Mouse (Mus musculus): ENCODE measurements around the gene Cx3cl1. TPM values are rescaled to one million over a fixed set of nuclear protein-coding genes. Genes with fewer than 3 reads are reported as not detected.

Gene Cx3cl1
- 1 to 10 TPM; 2.2 to 4.0 TPM for total RNA-seq (2021)

DNA sequence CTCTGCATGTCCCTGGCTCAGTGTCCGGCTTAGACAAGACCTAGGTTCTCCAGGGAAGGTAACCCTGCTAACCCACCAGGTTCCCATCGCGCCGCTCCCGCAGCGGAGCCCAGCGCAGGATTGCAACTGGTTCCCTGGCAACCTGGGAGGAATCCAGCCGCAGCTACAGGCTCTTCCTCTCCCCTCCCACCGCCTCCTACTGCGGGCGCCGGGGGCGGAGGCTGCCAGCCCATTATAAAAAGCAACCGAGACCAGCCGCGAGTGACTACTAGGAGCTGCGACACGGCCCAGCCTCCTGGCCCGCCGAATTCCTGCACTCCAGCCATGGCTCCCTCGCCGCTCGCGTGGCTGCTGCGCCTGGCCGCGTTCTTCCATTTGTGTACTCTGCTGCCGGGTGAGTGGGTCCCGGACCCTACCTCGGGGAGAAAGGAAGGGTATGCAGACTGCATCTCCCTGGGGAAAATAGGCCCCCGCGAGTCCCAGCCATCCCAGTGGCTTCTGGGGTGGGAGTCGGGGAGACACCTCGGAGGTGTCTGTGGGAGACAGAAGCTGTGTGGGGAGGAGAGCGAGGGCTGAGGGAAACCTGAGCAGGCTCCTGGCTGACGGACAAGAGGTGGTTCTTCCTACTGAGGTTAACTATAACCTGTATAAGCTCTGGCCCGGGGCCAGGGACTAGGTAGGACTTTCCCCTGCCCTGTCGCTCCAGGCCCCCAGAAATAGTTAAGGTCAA is at the start of gene Cx3cl1:
TSS of gene Cx3cl1 (plus strand) at position 69 of the 730 bp plus-strand sequence.
- intact Hi-C loops (cut with DNase I) = loop anchor here (5.0 kb wide), 1 partner anchor 60 kb away; no protein-coding TSS in a partner anchor

DNA sequence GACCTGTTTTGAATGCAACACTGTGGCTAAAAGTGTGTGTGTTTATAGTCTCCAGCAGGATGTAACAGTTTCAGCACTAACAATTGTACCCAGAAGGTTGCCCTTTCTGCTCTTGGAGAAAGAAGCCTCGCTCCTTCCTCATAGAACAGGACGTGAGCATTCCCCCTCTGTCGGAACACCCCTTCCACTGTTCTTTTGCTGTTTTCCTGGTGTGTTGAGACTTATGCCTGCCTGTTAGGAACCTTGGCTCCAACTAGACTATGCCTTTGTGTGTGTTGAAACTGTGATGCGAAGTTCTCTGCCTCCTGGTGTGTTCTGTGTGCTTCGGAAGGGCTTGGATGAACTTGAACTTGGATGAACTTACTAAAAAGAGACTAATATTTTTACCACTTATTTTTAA is 45.8 kb upstream of the Cx3cl1 start:
- intact Hi-C loops (cut with DNase I) = no loop called here
- DNase-seq (ENCODE audit: low spot score) = no peak

More for the DNA sequence above, at the start of gene Cx3cl1:
- peak; percentile 69 for DNase-seq (ENCODE audit: low spot score)

DNA sequence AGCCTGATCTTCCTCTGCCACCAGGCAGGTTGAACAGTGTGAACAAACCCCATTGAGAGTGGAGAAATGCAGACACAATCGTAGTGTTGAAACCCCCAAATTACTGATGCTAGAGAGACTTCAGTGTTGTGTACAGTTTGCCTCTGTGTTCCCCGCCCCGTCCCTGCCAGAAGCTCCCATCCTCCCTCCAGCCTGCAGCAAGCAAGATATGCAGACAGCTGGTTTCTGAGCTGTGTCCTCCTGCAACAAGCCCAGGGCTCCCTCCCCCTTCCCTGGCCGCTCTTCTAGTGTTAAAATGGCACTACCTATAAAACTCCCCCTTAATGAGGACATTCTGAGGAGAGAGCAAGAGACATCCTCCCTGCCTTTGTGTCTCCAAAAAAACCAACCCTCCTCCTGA is 42.5 kb upstream of the Cx3cl1 start:
- intact Hi-C loops (cut with DNase I) = no loop called here
- DNase-seq (ENCODE audit: low spot score) = no peak

DNA sequence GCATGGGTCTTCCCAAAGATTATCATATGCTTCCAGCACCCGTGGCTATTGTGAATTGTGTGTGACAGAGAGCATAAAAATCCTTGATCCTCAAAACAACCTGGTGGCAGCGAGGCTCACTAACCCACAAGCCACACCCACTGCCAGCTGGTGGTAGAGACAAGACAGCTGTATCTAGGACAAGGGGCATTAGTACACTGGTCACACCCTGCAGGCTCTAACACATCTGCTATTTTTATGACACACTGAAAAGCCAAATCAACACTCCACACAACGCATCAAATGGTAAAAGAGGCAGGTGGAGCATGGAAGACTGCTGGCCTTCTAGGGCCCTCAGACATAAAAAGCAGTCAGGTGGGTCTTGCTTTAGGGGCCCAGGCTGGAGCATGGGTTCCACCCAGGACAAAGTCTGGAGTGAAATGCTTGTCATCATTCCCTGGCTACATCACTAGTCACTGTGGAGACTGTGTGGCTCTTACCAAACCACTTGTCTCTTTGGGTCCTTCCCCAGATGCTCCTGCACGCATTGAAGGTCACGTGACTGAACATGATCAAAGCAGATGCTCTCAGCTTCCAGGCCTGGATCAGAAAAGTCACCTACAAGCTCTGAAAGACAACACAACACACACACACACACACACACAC is 37.9 kb upstream of the Cx3cl1 start:
- intact Hi-C loops (cut with DNase I) = no loop called here
- DNase-seq (ENCODE audit: low spot score) = no peak

DNA sequence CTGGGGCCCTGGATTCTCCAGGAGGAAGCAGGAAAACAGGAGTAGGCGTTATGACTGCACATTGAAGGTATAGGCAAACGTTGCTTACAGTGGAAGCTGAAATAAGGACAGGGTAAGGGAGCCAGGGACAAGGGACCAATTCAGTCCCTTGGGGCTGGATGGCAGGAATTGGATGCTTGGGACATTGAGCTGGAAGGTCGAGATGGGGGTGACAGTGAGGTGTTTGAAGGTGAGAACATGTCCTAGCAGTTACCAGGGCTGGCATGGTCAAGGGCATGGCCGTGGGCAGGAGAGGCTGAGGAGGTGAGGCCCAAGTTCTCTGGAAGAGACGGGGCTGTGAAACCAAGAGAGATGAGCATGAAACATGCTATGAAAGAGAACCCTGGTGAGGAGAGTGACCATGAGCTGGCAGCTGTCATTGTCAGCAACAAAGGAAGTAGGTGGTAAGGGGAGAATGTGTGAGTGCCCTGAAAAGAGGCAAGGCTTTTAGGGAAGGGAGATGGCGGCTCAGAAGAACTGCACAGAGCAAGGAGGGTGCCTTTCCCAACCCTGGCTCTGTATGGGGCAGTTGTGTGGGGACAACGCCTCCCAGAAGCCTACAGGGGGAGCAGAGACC is 37.0 kb upstream of the Cx3cl1 start:
- DNase-seq (ENCODE audit: low spot score) = no peak
- intact Hi-C loops (cut with DNase I) = no loop called here

DNA sequence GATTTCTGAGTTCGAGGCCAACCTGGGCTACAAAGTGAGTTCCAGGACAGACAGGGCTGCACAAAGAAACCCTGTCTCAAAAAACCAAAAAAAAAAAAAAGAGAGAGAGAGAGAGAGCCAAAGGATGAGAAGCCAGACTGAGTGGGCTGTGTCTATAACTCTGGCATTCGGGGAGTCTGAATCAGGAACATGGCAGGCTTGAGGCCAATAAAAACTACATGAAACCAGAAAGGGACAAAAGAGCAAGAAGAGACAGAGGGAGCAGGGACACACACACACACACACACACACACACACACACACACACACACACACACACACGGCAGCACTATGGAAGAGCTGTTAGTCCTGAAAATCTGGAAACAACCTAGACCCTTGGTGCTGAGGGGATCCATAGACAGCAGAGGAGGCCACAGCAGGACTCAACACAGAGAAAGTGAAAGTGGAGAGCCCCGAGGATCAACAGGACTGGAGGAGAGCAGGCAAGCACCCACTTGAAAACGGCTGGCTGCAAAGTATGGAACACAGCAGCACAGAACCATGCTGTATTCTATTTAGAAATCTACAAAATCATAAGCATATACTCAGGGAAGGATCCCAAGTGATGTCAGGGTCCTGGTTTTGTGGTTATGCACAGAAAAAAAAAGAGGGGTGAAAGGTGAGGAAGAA is 36.2 kb upstream of the Cx3cl1 start:
- intact Hi-C loops (cut with DNase I) = no loop called here
- DNase-seq (ENCODE audit: low spot score) = no peak

GRCm38 (mm10) chr8:94739829-94740228 is 32.0 kb upstream of the Cx3cl1 start:
- no peak for DNase-seq (ENCODE audit: low spot score)
- intact Hi-C loops (cut with DNase I) = no loop called here

- no peak for DNase-seq (ENCODE audit: low spot score)
- intact Hi-C loops (cut with DNase I) = no loop called here
Observed at GRCm38 (mm10) chr8:94740591-94740990, 31.2 kb upstream of the Cx3cl1 start.

DNA sequence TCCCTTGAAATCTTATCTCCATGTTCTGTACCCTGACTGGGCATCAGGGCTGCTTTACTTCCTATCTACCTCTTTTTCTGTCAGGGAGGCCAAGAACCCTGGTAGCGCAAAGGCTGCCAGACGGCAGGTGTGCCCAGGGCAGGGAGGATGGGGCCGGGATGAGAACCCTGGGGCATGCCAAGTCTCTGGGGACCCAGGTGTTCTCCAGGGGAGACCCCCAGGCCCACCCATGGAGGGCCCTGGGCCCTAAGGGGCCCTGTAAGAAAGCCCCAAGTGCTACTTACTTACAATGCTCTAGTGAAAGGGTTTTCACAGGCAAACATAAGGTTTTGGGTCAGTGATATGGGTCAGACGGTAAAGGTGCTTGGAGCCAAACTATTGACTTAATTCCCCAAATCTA is 30.1 kb upstream of the Cx3cl1 start:
- intact Hi-C loops (cut with DNase I) = no loop called here
- DNase-seq (ENCODE audit: low spot score) = no peak

DNA sequence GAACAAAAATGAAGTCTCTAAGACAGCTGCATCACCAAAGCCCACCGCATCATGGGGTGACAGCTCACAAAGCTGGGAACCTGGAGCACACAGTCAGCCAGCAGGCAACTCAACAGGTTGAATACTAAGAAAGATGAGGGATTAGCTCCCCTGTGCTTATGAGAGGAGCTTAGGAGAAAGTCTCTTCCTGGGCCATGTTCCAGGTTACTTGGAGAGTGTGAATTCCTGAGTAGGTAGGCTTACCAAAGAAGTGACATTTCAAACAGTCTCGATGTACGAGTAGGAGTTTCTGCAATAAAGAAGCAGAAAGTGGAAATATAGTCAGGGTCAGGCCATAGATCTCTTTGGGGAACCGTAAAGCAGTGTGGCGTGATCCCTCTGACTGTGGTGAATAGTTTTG is 27.3 kb upstream of the Cx3cl1 start:
- intact Hi-C loops (cut with DNase I) = no loop called here
- no peak for DNase-seq (ENCODE audit: low spot score)

GRCm38 (mm10) chr8:94744972-94745371 is 26.8 kb upstream of the Cx3cl1 start:
- intact Hi-C loops (cut with DNase I) = no loop called here

DNA sequence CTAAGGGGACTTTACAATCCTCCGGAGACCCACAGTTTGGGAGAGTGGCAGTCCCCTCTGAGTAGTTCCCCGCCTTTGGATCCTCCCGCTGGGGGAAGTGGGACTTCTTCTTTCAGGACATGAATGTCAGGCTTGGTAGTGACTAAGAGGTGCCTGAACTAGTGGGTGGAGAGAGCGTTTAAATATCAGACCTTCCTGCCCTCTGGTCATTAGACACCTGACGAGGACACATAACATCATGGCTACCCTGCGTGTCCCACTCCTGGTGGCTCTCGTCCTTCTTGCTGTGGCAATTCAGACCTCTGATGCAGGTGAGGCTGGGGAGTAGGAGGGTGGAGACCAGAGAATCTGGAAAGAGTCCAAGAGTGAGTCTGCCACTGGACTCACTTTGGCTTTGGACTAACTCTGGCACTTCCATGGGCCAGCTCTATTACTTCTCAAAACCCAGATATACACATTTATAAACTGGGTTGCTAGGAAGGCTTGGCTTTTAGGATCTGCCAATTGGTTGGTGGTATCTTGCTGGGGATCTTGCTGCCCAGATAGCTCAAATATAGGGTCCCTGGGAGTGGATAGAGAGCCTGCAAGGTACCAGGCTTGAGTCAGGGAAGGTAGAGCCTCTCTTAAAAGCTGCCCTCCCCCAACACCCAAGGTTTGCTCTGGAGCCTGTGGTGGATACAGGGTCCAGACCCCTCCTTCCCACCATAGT is 26.2 kb upstream of the Cx3cl1 start, which contains the start of gene Ccl22:
TSS of gene Ccl22 (plus strand) at position 115 of the 709 bp plus-strand sequence.
- DNase-seq (ENCODE audit: low spot score) = no peak
- intact Hi-C loops (cut with DNase I) = no loop called here

More at GRCm38 (mm10) chr8:94744972-94745371, 26.8 kb upstream of the Cx3cl1 start:
- DNase-seq (ENCODE audit: low spot score) = no peak

DNA sequence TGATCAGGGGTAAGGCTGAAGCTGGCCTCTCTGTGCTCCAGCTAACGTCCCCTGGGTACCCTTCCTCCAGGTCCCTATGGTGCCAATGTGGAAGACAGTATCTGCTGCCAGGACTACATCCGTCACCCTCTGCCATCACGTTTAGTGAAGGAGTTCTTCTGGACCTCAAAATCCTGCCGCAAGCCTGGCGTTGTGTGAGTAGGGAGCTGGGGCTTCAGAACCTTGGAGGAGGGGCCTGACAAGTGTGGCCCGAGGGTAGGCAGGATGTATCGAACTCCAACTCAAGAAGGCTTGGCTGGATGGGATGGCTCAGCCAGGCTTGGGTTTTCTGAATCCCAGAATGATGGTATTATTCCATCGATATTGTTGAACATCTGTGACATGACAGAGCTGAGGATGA is 25.0 kb upstream of the Cx3cl1 start:
- DNase-seq (ENCODE audit: low spot score) = no peak
- intact Hi-C loops (cut with DNase I) = no loop called here

- no peak for DNase-seq (ENCODE audit: low spot score)
- intact Hi-C loops (cut with DNase I) = no loop called here
Observed at GRCm38 (mm10) chr8:94748363-94748762, 23.4 kb upstream of the Cx3cl1 start.

DNA sequence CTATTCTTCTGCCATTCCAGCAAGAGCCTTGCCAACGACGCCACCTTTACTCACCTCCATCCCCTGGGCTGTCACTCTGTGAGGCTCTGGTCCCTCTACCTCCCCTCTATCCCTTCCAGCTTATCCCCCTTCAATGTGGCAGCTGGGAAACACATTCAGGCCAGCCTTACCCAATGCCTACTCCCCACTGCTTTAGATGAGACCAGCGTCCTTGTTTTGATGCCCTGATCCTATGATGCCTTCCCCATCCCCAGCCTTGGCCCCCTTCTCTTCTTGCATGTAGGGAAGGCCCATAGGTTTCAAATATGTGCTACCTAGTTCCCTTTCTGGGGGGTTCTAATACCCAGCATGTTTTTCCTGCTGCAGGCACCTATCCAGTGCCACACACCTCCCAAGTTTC is 21.9 kb upstream of the Cx3cl1 start:
- intact Hi-C loops (cut with DNase I) = no loop called here
- DNase-seq (ENCODE audit: low spot score) = no peak

GRCm38 (mm10) chr8:94751023-94751849 is 20.6 kb upstream of the Cx3cl1 start:
- no peak for DNase-seq (ENCODE audit: low spot score)
- intact Hi-C loops (cut with DNase I) = no loop called here

DNA sequence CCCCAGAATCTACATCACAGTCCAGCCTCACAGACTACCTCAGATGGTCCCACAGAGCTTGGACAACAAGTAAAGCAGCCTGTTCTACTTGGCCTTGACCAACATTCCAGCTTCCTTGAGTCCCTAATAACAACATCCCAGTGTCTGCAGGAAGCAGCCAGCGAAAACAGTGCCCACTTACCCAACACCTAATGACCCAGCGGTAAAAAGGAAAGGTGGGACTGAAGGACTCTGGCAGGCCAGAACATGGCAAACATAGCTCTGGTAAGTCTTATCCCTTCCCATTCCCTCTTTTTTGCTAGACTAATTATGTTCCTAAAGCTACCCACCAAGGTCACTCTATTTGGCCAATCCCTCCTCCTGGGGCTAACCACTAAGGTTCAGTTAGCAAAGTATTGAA is 17.8 kb upstream of the Cx3cl1 start:
- DNase-seq (ENCODE audit: low spot score) = no peak
- intact Hi-C loops (cut with DNase I) = no loop called here

GRCm38 (mm10) chr8:94754486-94754885 is 17.3 kb upstream of the Cx3cl1 start:
- intact Hi-C loops (cut with DNase I) = no loop called here
- DNase-seq (ENCODE audit: low spot score) = no peak

DNA sequence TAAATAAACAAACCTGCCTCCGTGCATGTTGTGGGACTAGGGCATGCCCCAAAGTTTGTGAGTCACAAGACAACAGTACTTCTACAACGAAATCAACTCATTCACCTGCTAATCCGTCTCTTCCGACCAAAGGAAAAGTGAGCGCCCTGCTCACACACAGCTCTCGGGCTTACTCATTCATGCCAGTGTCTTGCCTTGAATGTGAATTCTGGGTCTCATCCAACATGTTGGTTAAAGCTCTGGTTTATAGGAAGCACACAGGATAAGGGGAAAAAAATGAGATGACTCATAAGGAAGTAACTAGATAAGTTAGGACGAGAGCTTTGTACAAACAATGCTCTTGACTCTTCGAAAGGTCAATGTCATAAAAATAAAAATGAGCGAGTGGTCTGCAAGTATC is 4.8 kb upstream of the Cx3cl1 start:
- no peak for DNase-seq (ENCODE audit: low spot score)
- intact Hi-C loops (cut with DNase I) = no loop called here

All from heart, postnatal 25 days (tissue).